Mouse (Mus musculus): ENCODE data around the gene Cartpt.
"Not testable (repeated sequence)": the region's sequence is repeated elsewhere in the genome, so short reads cannot be mapped to it uniquely, and the experiment has no call there.

Gene Cartpt

DNA sequence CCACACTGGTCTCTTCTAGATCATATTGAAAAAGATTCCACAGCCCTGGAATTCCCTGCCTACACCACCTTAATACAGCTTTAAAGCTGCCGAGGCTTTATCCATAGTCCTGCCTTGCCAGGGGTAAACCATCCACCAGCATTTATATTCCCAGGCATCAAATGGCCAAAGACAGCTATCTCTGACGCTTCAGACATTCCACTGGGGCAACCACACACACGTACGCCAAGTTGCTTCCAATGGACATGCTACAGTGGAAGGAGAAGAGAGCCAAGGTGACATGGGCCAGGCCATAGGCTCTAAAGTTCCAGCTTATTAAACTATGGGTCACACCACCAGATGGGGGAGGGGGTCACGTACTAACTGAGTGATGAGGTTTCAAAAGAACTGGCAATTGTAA is 45.7 kb downstream of the Cartpt start:
- no peak for DNase-seq

DNA sequence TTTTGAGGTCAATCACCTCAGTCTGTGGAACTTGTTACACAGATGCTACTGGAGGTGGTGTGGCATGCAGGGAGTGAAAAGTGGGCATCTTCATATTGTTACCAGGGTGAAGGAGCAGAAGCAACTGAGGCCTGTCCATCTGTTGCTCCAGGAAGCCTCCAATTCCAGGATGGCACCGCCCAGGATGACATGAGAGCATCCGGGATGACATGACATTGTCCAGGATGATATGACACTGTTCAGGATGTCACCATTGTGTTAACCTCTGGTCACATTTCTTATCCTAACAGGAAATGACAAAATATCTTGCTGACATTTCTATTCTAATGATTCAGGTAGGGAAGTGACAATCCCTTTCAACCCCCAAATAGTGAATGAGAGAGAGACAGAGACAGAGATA is 47.8 kb downstream of the Cartpt start:
- DNase-seq = no peak

DNA sequence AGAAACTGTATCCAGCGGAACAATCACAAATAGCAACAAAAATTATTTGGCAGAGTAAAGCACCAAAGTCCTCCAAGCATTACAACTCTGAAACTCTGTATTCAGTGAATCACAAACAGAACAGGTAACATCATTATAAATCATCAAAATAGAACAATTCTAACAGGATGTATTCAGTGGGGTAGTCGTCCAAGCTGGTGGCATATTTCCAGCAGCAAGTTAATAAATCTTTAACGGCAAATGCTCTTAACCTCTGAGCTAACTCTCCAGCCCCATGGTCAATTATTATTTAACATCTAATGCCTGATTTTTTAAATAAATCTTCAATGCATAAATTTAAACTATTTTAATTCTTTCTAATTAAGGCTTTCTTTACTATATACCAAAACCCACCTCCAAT is 48.5 kb downstream of the Cartpt start:
- not testable (repeated sequence) for DNase-seq

DNA sequence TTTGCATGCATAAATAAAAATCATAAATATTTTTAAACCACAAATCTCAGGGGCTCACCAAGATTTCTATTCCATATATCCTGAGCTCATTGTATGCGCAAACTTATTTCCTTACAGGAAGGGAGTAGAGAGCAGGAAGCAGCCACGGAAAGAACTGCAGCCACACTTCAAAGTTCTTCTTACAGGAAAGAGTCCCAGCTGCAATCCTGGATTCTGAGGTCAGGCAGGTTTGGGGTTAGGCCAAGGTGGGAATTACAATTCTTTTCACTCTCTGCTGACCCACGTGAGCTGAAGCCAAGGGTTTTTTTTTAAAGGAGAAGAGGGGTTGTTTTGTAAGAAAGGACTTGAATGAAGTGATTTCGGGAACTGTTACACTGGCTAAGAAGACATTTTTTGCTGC is 49.9 kb downstream of the Cartpt start:
- DNase-seq = no peak

DNA sequence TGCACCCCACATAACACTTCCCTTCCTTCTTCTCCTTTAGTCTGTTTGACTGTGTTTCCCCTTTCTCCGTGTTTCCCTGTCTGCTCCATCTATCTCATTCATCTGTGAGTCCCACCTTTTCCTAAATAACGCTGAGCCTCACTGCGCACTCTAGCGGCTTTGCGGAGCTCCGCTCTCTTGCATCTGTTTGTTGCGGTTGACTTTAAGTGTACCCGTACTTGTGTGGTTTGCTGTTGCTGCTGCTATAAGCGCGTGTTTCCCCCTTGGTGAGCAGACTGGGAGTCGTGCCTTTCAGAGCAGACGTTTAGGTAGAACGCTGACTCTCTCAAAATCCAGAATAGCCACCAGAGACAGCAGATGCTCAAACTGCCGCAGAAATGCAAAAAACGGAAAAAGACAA is 51.3 kb downstream of the Cartpt start:
- DNase-seq = no peak

Data from spleen, adult 18-20 months (tissue).